Mouse (Mus musculus) myocyte (in vitro differentiated cells): Measurements from ENCODE around the gene Tns2. TPM values are rescaled to one million over a fixed set of nuclear protein-coding genes. Genes with fewer than 3 reads are reported as not detected.

ENCODE experiments used
- H3K27me3 ChIP-seq: one replicate; pipeline ENCODE4 v1.6.1; 2011; ENCODE audit not compliant: control insufficient read depth, insufficient read depth, insufficient read length
- H3K36me3 ChIP-seq: one replicate; pipeline ENCODE4 v1.6.1; 2011; ENCODE audit not compliant: control insufficient read depth, insufficient read depth
- H3K4me2 ChIP-seq: one replicate; pipeline ENCODE4 v1.6.1; 2011; ENCODE audit warnings: low read depth, control low read depth
- H3K4me3 ChIP-seq: one replicate; pipeline ENCODE4 v1.5.1; 2011; ENCODE audit warnings: mild to moderate bottlenecking, control low read depth, moderate library complexity
- H3K79me2 ChIP-seq: one replicate; pipeline ENCODE4 v1.6.1; 2011; ENCODE audit not compliant: control insufficient read depth, insufficient read depth
- H3ac ChIP-seq: one replicate; pipeline ENCODE4 v1.6.1; 2011; ENCODE audit not compliant: control insufficient read depth, insufficient read length
- CEBPB ChIP-seq: IDR thresholded peaks from 2 replicates; pipeline ENCODE4 v1.6.1; 2011; ENCODE audit warnings: mild to moderate bottlenecking, moderate library complexity; ENCODE audit not compliant: poor library complexity, insufficient read depth, severe bottlenecking
- E2F4 ChIP-seq: IDR thresholded peaks from one replicate; pipeline ENCODE4 v1.6.1; 2011; ENCODE audit warnings: mild to moderate bottlenecking, control low read depth, moderate library complexity; ENCODE audit not compliant: insufficient read depth
- MAX ChIP-seq: IDR thresholded peaks from one replicate; pipeline ENCODE4 v1.6.1; 2011; ENCODE audit warnings: low read depth, mild to moderate bottlenecking, control low read depth
- MYOD1 ChIP-seq, 3 experiments: IDR thresholded peaks; one replicate each; pipeline ENCODE4 v1.6.1; 2011; ENCODE audit warnings: control low read depth in 2 of 3, low read depth in 2 of 3, mild to moderate bottlenecking in 2 of 3, moderate library complexity in 1 of 3; ENCODE audit not compliant: insufficient read length in 2 of 3, control insufficient read depth in 1 of 3
- MYOG ChIP-seq, 3 experiments: IDR thresholded peaks; one replicate each; pipeline ENCODE4 v1.6.1; 2011; ENCODE audit warnings: control low read depth in 2 of 3, low read depth in 2 of 3, mild to moderate bottlenecking in 2 of 3; ENCODE audit not compliant: insufficient read length in 2 of 3, control insufficient read depth in 1 of 3, insufficient read depth in 1 of 3
- POLR2A ChIP-seq: IDR thresholded peaks from one replicate; pipeline ENCODE4 v1.6.1; 2011; ENCODE audit warnings: low read depth, mild to moderate bottlenecking, control low read depth, moderate library complexity; ENCODE audit not compliant: insufficient read length
- POLR2AphosphoS2 ChIP-seq: IDR thresholded peaks from one replicate; pipeline ENCODE4 v1.6.1; 2011; ENCODE audit warnings: low read depth, control low read depth; ENCODE audit not compliant: insufficient read length
- REST ChIP-seq: IDR thresholded peaks from one replicate; pipeline ENCODE4 v1.6.1; 2011; ENCODE audit warnings: mild to moderate bottlenecking, control low read depth, moderate library complexity; ENCODE audit not compliant: insufficient read depth, insufficient read length
- SRF ChIP-seq: IDR thresholded peaks from one replicate; pipeline ENCODE4 v1.6.1; 2011; ENCODE audit warnings: low read depth; ENCODE audit not compliant: control insufficient read depth, insufficient read length
- TCF12 ChIP-seq: IDR thresholded peaks from one replicate; pipeline ENCODE4 v1.6.1; 2011; ENCODE audit warnings: mild to moderate bottlenecking, control low read depth; ENCODE audit not compliant: poor library complexity, insufficient read depth, severe bottlenecking
- TCF3 ChIP-seq: IDR thresholded peaks from one replicate; pipeline ENCODE4 v1.6.1; 2011; ENCODE audit warnings: low read depth, control low read depth; ENCODE audit not compliant: insufficient read length
- USF1 ChIP-seq: IDR thresholded peaks from one replicate; pipeline ENCODE4 v1.6.1; 2011; ENCODE audit warnings: low read depth, mild to moderate bottlenecking, control low read depth, moderate library complexity
- polyA plus RNA-seq: library from polyadenylated mRNA; unstranded; fragments of >200 nt; fragmentation: generic; extraction: Trizol; gene quantifications from one replicate; pipeline ENCODE4 v1.2.1, GENCODE M21; 2012; ENCODE audit warnings: missing spikeins

Tns2 gene
- polyA plus RNA-seq, 1 experiment: 128 TPM

GRCm38 (mm10) chr15:102144726-102145125, 44.5 kb downstream of the Tns2 start:
- H3K36me3 ChIP-seq: peaks cover 3% of the 10 kb centered on the region
- peaks cover 5% of the 10 kb centered on the region for H3K79me2 ChIP-seq
- H3K27me3 ChIP-seq: no peaks in the 10 kb centered on the region
- peak overlapping the region; percentile 66 for H3ac ChIP-seq
- peak overlapping the region; percentile 59 for H3K4me3 ChIP-seq
- peak overlapping the region; percentile 89 for H3K4me2 ChIP-seq
- TF ChIP-seq MYOG (IDR thresholded peaks at IDR 0.05; ENCODE audit: control insufficient read depth in 1 of 3, insufficient read depth in 1 of 3, insufficient read length in 2 of 3, low read depth in 2 of 3) (no peak), CEBPB (no peak), E2F4 (no peak), MAX (no peak), TCF12 (no peak), SRF (no peak), POLR2AphosphoS2 (no peak), REST (no peak), USF1 (no peak), MYOD1 (IDR thresholded peaks at IDR 0.05; ENCODE audit: control insufficient read depth in 1 of 3, insufficient read length in 2 of 3, low read depth in 2 of 3) (no peak), POLR2A (no peak), TCF3 (no peak)

- peak overlapping the region; percentile 89 for H3K4me2 ChIP-seq
- H3K4me3 ChIP-seq: peak overlapping the region; percentile 59
- H3K27me3 ChIP-seq: no peaks in the 10 kb centered on the region
- H3K36me3 ChIP-seq: peaks cover 8% of the 10 kb centered on the region
- peaks cover 5% of the 10 kb centered on the region for H3K79me2 ChIP-seq
- TF ChIP-seq POLR2AphosphoS2 (peak; percentile 83), POLR2A (peak; percentile 78), USF1 (no peak)
- H3ac ChIP-seq: peak overlapping the region; percentile 66
Observed at GRCm38 (mm10) chr15:102145330-102145729, 45.1 kb downstream of the Tns2 start.

DNA sequence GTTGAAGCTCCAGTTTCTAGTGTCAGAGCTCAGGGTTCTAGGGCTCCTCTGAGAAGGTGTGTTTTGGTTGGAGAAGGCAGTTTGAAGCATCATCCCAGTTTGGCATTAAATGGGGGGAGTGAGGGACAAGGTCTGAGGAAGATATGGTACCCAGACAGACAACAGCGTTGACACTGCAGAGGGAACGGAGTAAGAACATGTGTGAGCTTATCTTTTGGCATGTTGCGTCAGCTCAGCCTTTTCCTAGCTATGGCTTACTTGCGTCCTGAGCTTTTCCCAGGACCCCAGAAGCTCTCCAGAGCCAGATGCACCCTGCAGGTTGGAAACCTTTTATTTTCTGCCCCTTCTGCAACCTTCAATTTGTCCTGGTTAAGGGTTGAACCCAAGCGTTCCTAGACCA, 45.9 kb downstream of the Tns2 start:
- peaks cover 8% of the 10 kb centered on the region for H3K36me3 ChIP-seq
- peak overlapping the region; percentile 89 for H3K4me2 ChIP-seq
- H3K27me3 ChIP-seq: no peaks in the 10 kb centered on the region
- H3ac ChIP-seq: peak overlapping the region; percentile 66
- H3K79me2 ChIP-seq: peaks cover 5% of the 10 kb centered on the region
- peak overlapping the region; percentile 59 for H3K4me3 ChIP-seq
- no peak for TF ChIP-seq MYOG (IDR thresholded peaks at IDR 0.05; ENCODE audit: control insufficient read depth in 1 of 3, insufficient read depth in 1 of 3, insufficient read length in 2 of 3, low read depth in 2 of 3)
- TF ChIP-seq CEBPB: no peak
- no peak for TF ChIP-seq TCF3
- no peak for TF ChIP-seq MYOD1 (IDR thresholded peaks at IDR 0.05; ENCODE audit: control insufficient read depth in 1 of 3, insufficient read length in 2 of 3, low read depth in 2 of 3)
- TF ChIP-seq REST: no peak
- no peak for TF ChIP-seq POLR2A
- TF ChIP-seq TCF12: no peak
- TF ChIP-seq USF1: no peak
- TF ChIP-seq E2F4: no peak
- TF ChIP-seq POLR2AphosphoS2: no peak
- TF ChIP-seq SRF: no peak
- no peak for TF ChIP-seq MAX

DNA sequence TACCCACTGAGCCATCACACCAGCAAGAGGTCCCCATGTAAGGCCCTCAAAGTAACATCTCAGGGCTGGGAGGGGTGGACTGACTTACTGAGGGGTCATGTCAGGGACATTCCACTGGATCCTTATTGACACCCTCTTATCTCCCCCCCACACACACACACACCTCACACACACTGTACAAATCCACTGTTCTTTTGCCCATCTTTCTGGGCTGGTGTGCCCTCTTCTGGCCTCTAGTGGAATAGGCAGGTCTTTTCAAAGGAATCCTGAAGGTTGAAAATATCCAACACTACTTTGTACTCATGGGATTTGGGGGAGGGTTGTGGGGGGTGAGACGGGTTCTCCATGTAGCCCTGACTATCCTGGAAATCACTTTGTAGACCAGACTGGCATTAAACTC, 46.7 kb downstream of the Tns2 start:
- peaks cover 8% of the 10 kb centered on the region for H3K36me3 ChIP-seq
- TF ChIP-seq USF1: no peak
- TF ChIP-seq SRF: no peak
- TF ChIP-seq MAX: no peak
- TF ChIP-seq REST: no peak
- H3K4me3 ChIP-seq: no peak overlapping the region
- peak overlapping the region; percentile 63 for H3K4me2 ChIP-seq
- no peaks in the 10 kb centered on the region for H3K27me3 ChIP-seq
- H3K79me2 ChIP-seq: peaks cover 5% of the 10 kb centered on the region
- no peak overlapping the region for H3ac ChIP-seq

DNA sequence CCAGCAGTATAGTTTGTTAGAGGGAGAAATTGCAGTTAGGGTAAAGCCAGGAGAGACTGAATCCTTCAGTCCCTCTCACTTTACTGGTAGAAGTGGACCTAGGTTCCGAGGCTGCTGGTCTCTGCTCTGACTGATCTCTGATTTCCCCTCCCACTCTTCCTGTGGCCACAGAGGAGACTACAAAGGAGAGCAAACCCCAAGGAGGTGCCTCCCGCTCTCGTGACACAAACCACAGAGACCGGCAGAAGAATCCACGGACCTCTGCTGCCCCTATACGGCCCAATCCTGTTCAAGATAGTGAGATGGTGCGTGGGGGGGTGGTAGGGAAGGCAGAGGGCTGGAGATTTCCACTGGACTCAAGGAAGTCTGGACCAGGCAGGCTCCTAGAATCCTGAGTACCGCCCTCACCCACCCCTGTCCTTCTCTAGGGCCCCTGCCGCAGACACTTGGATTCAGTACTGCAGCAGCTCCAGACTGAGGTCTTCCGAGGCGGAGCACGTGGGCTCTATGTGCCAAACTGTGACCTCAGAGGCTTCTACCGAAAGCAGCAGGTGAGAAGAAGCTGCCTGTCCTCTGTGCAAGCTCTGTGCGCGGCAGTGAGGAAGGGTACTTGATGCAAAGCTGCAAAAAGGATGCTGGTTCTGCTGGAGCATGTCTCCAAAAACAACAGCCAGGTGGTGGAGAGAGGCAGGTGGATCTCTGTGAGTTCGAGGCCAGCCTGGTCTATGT, 47.6 kb downstream of the Tns2 start:
- Histone ChIP-seq H3K79me2 (peaks cover 5% of the 10 kb centered on the region), H3K27me3 (no peaks in the 10 kb centered on the region), H3ac (no peak overlapping the region), H3K4me2 (peak overlapping the region; percentile 63), H3K4me3 (no peak overlapping the region), H3K36me3 (peaks cover 8% of the 10 kb centered on the region)
- TF ChIP-seq CEBPB: no peak
- TF ChIP-seq POLR2A: no peak
- no peak for TF ChIP-seq SRF
- no peak for TF ChIP-seq E2F4
- no peak for TF ChIP-seq TCF12
- TF ChIP-seq TCF3: no peak
- no peak for TF ChIP-seq REST
- no peak for TF ChIP-seq MYOG (IDR thresholded peaks at IDR 0.05; ENCODE audit: control insufficient read depth in 1 of 3, insufficient read depth in 1 of 3, insufficient read length in 2 of 3, low read depth in 2 of 3)
- TF ChIP-seq MYOD1 (IDR thresholded peaks at IDR 0.05; ENCODE audit: control insufficient read depth in 1 of 3, insufficient read length in 2 of 3, low read depth in 2 of 3): no peak
- no peak for TF ChIP-seq MAX
- no peak for TF ChIP-seq USF1
